Mouse (Mus musculus) intestine, postnatal 0 days (tissue): Measurements from ENCODE around the gene Plcl1. TPM values are rescaled to one million over a fixed set of nuclear protein-coding genes. Genes with fewer than 3 reads are reported as not detected.

ENCODE experiments used
- ATAC-seq: fragments of 200-750 bp; cut with Nextera tagmentation; 2 replicates; pipeline ENCODE4 v1.8.0; 2017; ENCODE audit warnings: mild to moderate bottlenecking, moderate TSS enrichment, moderate library complexity
- H3K27ac ChIP-seq: fragments of 300-500 bp; sonication (generic); 2 replicates; pipeline ENCODE4 v1.5.1; 2014; ENCODE audit warnings: mild to moderate bottlenecking, low read depth, low read length, moderate library complexity
- H3K27me3 ChIP-seq: fragments of 300-500 bp; sonication (generic); replicated peaks from 2 replicates; pipeline ENCODE4 v1.6.1; 2014; ENCODE audit warnings: low read length, mixed read lengths; ENCODE audit not compliant: control insufficient read depth, insufficient read depth
- H3K36me3 ChIP-seq: fragments of 300-500 bp; sonication (generic); 2 replicates; pipeline ENCODE4 v1.6.1; 2014; ENCODE audit warnings: mild to moderate bottlenecking, moderate library complexity; ENCODE audit not compliant: control insufficient read depth, insufficient read depth
- H3K4me1 ChIP-seq: fragments of 300-500 bp; sonication (generic); replicated peaks from 2 replicates; pipeline ENCODE4 v1.6.1; 2014; ENCODE audit warnings: antibody characterized with exemption, low read length, mixed read lengths; ENCODE audit not compliant: control insufficient read depth, insufficient read depth
- H3K4me2 ChIP-seq: fragments of 300-500 bp; sonication (generic); replicated peaks from 2 replicates; pipeline ENCODE4 v1.6.1; 2014; ENCODE audit warnings: low read depth, mild to moderate bottlenecking, moderate library complexity
- H3K4me3 ChIP-seq: fragments of 300-500 bp; sonication (generic); 2 replicates; pipeline ENCODE4 v1.5.1; 2014; ENCODE audit warnings: low read depth, low read length
- H3K9ac ChIP-seq: fragments of 300-500 bp; sonication (generic); 2 replicates; pipeline ENCODE4 v1.6.1; 2014; ENCODE audit warnings: mild to moderate bottlenecking, low read depth, low read length
- H3K9me3 ChIP-seq: fragments of 300-500 bp; sonication (generic); 2 replicates; pipeline ENCODE4 v1.6.1; 2016; ENCODE audit warnings: mixed run types; ENCODE audit not compliant: control insufficient read depth
- CTCF ChIP-seq: sonication (generic); IDR thresholded peaks from 2 replicates; pipeline ENCODE4 v1.5.1; 2016; ENCODE audit warnings: low read depth, mild to moderate bottlenecking, control low read depth, antibody characterized with exemption, moderate library complexity
- WGBS: fragments of 180-500 bp; shearing (Covaris S2); extraction: QIAGEN DNeasy Blood & Tissue Kit; methylation state at CpG from one replicate; pipeline ENCODE4 v1.1.7; 2014; 5-methylcytosine and 5-hydroxymethylcytosine counted together
- polyA plus RNA-seq: library from polyadenylated mRNA; unstranded; fragments of >200 nt; fragmentation: Nextera tagmentation; extraction: Ambion mirVana; gene quantifications from 2 replicates; pipeline ENCODE4 v1.2.1, GENCODE M21; 2015

Plcl1 gene
- polyA plus RNA-seq, 1 experiment from 2014 or later, result 1.1 TPM

GRCm38 (mm10) chr1:55749770-55750169 lies 344.0 kb downstream of the Plcl1 start:
- Histone ChIP-seq H3K4me2 (no peak overlapping the region), H3K9me3 (no peaks in the 10 kb centered on the region), H3K9ac (no peak overlapping the region), H3K4me3 (no peak overlapping the region), H3K4me1 (no peaks in the 10 kb centered on the region), H3K27me3 (peaks cover 34% of the 10 kb centered on the region), H3K36me3 (no peaks in the 10 kb centered on the region), H3K27ac (no peak overlapping the region)
- ATAC-seq, result no peak
- TF ChIP-seq CTCF, result no peak
- WGBS, result 80% methylated on average over 7 of the region's 7 CpGs

- Histone ChIP-seq H3K27ac (no peak overlapping the region), H3K9ac (no peak overlapping the region), H3K27me3 (peaks cover 11% of the 10 kb centered on the region), H3K4me3 (no peak overlapping the region), H3K9me3 (no peaks in the 10 kb centered on the region), H3K4me1 (no peaks in the 10 kb centered on the region), H3K4me2 (no peak overlapping the region), H3K36me3 (no peaks in the 10 kb centered on the region)
- 66% methylated on average over 10 of the region's 10 CpGs for WGBS
- TF ChIP-seq CTCF, result peak; percentile 77
- ATAC-seq, result no peak
These were observed 350.0 kb downstream of the Plcl1 start for GRCm38 (mm10) chr1:55755742-55756141.

GRCm38 (mm10) chr1:55762284-55762683 lies 356.6 kb downstream of the Plcl1 start:
- 77% methylated on average over 5 of the region's 5 CpGs for WGBS
- H3K36me3 ChIP-seq, result no peaks in the 10 kb centered on the region

GRCm38 (mm10) chr1:55763171-55763570 lies 357.4 kb downstream of the Plcl1 start:
- no peaks in the 10 kb centered on the region for H3K4me1 ChIP-seq
- H3K27me3 ChIP-seq, result no peaks in the 10 kb centered on the region
- H3K4me2 ChIP-seq, result no peak overlapping the region
- H3K36me3 ChIP-seq, result no peaks in the 10 kb centered on the region
- H3K9me3 ChIP-seq, result no peaks in the 10 kb centered on the region
- 85% methylated on average over 2 of the region's 2 CpGs for WGBS
- H3K27ac ChIP-seq, result no peak overlapping the region
- H3K4me3 ChIP-seq, result no peak overlapping the region
- H3K9ac ChIP-seq, result no peak overlapping the region
- ATAC-seq, result no peak
- TF ChIP-seq CTCF, result no peak

More at GRCm38 (mm10) chr1:55762284-55762683, 356.6 kb downstream of the Plcl1 start:
- no peaks in the 10 kb centered on the region for H3K27me3 ChIP-seq
- H3K9ac ChIP-seq, result no peak overlapping the region
- ATAC-seq, result no peak
- no peak overlapping the region for H3K27ac ChIP-seq
- no peak overlapping the region for H3K4me3 ChIP-seq
- no peak overlapping the region for H3K4me2 ChIP-seq
- no peaks in the 10 kb centered on the region for H3K4me1 ChIP-seq
- no peaks in the 10 kb centered on the region for H3K9me3 ChIP-seq
- TF ChIP-seq CTCF, result no peak

GRCm38 (mm10) chr1:55766743-55767142 lies 361.0 kb downstream of the Plcl1 start:
- no peak overlapping the region for H3K4me3 ChIP-seq
- H3K27ac ChIP-seq, result no peak overlapping the region
- H3K36me3 ChIP-seq, result no peaks in the 10 kb centered on the region
- no peak for TF ChIP-seq CTCF
- no peaks in the 10 kb centered on the region for H3K27me3 ChIP-seq
- H3K9me3 ChIP-seq, result no peaks in the 10 kb centered on the region
- H3K4me1 ChIP-seq, result no peaks in the 10 kb centered on the region
- 45% methylated on average over 1 of the region's 1 CpGs for WGBS
- no peak; the same call in 1 of the 2 replicates for ATAC-seq
- H3K4me2 ChIP-seq, result no peak overlapping the region
- H3K9ac ChIP-seq, result no peak overlapping the region

- peak; percentile 96 for ATAC-seq
- TF ChIP-seq CTCF, result no peak
These were observed 364.5 kb downstream of the Plcl1 start for GRCm38 (mm10) chr1:55770072-55770785.

More at GRCm38 (mm10) chr1:55770072-55770785, 364.5 kb downstream of the Plcl1 start:
- H3K9me3 ChIP-seq, result no peaks in the 10 kb centered on the region
- no peak overlapping the region for H3K27ac ChIP-seq
- no peak overlapping the region for H3K9ac ChIP-seq
- H3K4me2 ChIP-seq, result no peak overlapping the region
- H3K27me3 ChIP-seq, result no peaks in the 10 kb centered on the region
- H3K36me3 ChIP-seq, result no peaks in the 10 kb centered on the region
- H3K4me1 ChIP-seq, result no peaks in the 10 kb centered on the region
- no peak overlapping the region for H3K4me3 ChIP-seq
